Mouse (Mus musculus) kidney, embryonic 14.5 days (tissue): ENCODE data around the gene Fbxw13. TPM values are rescaled to one million over a fixed set of nuclear protein-coding genes. Genes with fewer than 3 reads are reported as not detected.
"Not testable (repeated sequence)": the region's sequence is repeated elsewhere in the genome, so short reads cannot be mapped to it uniquely, and the experiment has no call there.

ENCODE experiments used
- ATAC-seq: fragments of 200-750 bp; cut with Nextera tagmentation; 2 replicates; pipeline ENCODE4 v1.8.0; 2017; ENCODE audit warnings: moderate number of reproducible peaks, mild to moderate bottlenecking, moderate TSS enrichment, moderate library complexity; ENCODE audit not compliant: low FRiP score, low TSS enrichment
- H3K27ac ChIP-seq: fragments of 300-500 bp; sonication (generic); 2 replicates; pipeline ENCODE4 v1.5.1; 2014; ENCODE audit warnings: low read depth, mild to moderate bottlenecking, low read length, moderate library complexity, mixed read lengths
- H3K27me3 ChIP-seq: fragments of 300-500 bp; sonication (generic); 2 replicates; pipeline ENCODE4 v1.6.1; 2014; ENCODE audit warnings: mild to moderate bottlenecking, low read length; ENCODE audit not compliant: control insufficient read depth, insufficient read depth
- H3K36me3 ChIP-seq: fragments of 300-500 bp; sonication (generic); 2 replicates; pipeline ENCODE4 v1.6.1; 2014; ENCODE audit warnings: low read length, mixed read lengths; ENCODE audit not compliant: control insufficient read depth, insufficient read depth
- H3K4me1 ChIP-seq: fragments of 300-500 bp; sonication (generic); 2 replicates; pipeline ENCODE4 v1.6.1; 2014; ENCODE audit warnings: low read length, mixed read lengths; ENCODE audit not compliant: control insufficient read depth, insufficient read depth
- H3K4me2 ChIP-seq: fragments of 300-500 bp; sonication (generic); replicated peaks from 2 replicates; pipeline ENCODE4 v1.6.1; 2014; ENCODE audit warnings: low read depth, mild to moderate bottlenecking, low read length
- H3K4me3 ChIP-seq: fragments of 300-500 bp; sonication (generic); 2 replicates; pipeline ENCODE4 v1.5.1; 2014; ENCODE audit warnings: mild to moderate bottlenecking, low read length
- H3K9ac ChIP-seq: fragments of 300-500 bp; sonication (generic); 2 replicates; pipeline ENCODE4 v1.6.1; 2014; ENCODE audit warnings: low read depth, mild to moderate bottlenecking, low read length, moderate library complexity
- H3K9me3 ChIP-seq: fragments of 300-500 bp; sonication (generic); 2 replicates; pipeline ENCODE4 v1.6.1; 2016; ENCODE audit warnings: low read length; ENCODE audit not compliant: control insufficient read depth
- WGBS: fragments of 180-500 bp; shearing (Covaris S2); extraction: QIAGEN DNeasy Blood & Tissue Kit; methylation state at CpG from one replicate; pipeline ENCODE4 v1.1.7; 2014; 5-methylcytosine and 5-hydroxymethylcytosine counted together
- polyA plus RNA-seq: library from polyadenylated mRNA; unstranded; fragments of >200 nt; fragmentation: Nextera tagmentation; extraction: Ambion mirVana; gene quantifications from 2 replicates; pipeline ENCODE4 v1.2.1, GENCODE M21; 2014

Gene Fbxw13
- polyA plus RNA-seq, 1 experiment from 2014 or later, result not detected

DNA sequence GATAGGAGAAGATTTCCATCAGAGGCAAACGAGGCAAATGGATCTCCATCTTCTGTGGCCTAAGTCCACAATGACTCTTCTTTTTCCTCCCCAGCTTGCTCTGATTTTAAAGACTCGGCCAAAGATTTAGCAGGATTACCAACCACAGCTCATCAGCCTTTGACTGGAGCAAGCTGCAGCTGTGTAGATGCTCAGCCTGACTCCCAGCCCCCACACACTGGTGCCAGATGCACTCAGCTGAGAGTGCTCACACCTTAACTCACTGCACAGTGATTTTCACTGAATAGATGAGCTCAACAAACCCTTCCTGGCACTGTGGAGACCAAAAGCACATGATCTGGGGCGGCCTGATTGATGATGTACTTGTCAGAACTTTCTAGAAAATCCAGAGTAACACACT, 33.8 kb downstream of the Fbxw13 start, which contains the start of gene Fbxw21:
TSS of gene Fbxw21 (minus strand) at position 101 of the 400 bp plus-strand sequence.
- H3K4me2 ChIP-seq, result no peak within 1 kb of the TSS
- ATAC-seq, result no peak

DNA sequence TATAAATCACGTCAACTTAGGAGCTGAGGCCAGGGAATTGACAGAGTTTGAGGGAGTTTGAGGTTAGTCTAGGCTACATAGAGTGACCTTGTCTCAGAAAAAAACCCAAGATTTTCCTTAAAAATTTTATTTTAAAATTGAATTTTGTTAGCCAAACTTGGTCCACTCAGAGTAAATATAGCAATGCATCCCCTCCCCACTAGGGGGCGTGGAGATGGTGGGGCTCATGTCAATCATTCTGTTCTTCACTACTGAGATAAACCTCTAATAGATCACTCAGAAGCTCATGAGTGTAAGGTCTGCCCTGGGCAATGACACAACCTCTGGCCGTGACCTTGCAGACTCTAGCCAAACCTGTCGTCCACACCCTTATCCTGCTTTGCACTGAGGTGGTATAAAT, 55.4 kb downstream of the Fbxw13 start:
- not testable (repeated sequence) for H3K36me3 ChIP-seq, H3K4me2 ChIP-seq, ATAC-seq, H3K9me3 ChIP-seq, H3K4me1 ChIP-seq, H3K27ac ChIP-seq, H3K27me3 ChIP-seq, H3K9ac ChIP-seq, H3K4me3 ChIP-seq
- WGBS, result 70% methylated on average over 4 of the region's 4 CpGs

More for the DNA sequence above, 33.8 kb downstream of the Fbxw13 start, which contains the start of gene Fbxw21:
- Histone ChIP-seq H3K36me3 (no peaks in the 10 kb centered on the region), H3K27me3 (no peaks in the 10 kb centered on the region), H3K4me1 (no peaks in the 10 kb centered on the region), H3K9ac (no peak within 1 kb of the TSS), H3K4me3 (no peak within 1 kb of the TSS), H3K9me3 (no peaks in the 10 kb centered on the region), H3K27ac (no peak within 1 kb of the TSS)
- 78% methylated on average over 3 of the region's 3 CpGs for WGBS

DNA sequence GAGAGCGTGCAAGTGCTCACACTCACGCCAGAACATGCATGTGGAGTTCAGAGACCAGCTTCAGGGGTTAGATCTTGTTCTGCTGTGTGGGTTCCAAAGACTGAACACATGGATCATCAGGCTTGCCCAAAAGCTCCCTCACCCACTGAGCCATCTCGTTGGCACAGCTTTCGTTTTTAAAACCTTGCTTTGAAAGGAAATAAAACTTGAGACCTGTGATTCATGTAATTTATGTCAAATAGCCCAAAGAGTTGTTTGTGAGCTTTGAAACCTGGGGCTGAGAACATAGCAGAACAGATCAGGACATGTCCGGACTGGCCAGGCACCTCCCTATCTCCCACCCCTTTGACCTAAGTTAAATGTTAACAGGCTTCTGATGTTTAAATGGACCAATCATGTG, 65.7 kb downstream of the Fbxw13 start:
- no peak for ATAC-seq
- WGBS, result 74% methylated on average over 5 of the region's 5 CpGs

More for the DNA sequence above, 65.7 kb downstream of the Fbxw13 start:
- no peak overlapping the region for H3K27ac ChIP-seq
- H3K36me3 ChIP-seq, result no peaks in the 10 kb centered on the region
- no peak overlapping the region for H3K9ac ChIP-seq
- no peaks in the 10 kb centered on the region for H3K27me3 ChIP-seq
- no peaks in the 10 kb centered on the region for H3K4me1 ChIP-seq
- no peak overlapping the region for H3K4me3 ChIP-seq
- no peaks in the 10 kb centered on the region for H3K9me3 ChIP-seq
- H3K4me2 ChIP-seq, result no peak overlapping the region

Other genes starting within 250 kb of the Fbxw13 start
- gene Col7a1, start 242.4 kb downstream of the Fbxw13 start, polyA plus RNA-seq, result 3.5 and 5.4 TPM in 2 replicates
- gene Ucn2, start 210.0 kb downstream of the Fbxw13 start, polyA plus RNA-seq, result 0.24 TPM in 1 of 2 replicates, not detected in the other
- 6.4 and 10.1 TPM in 2 replicates for gene Pfkfb4, start 204.2 kb downstream of the Fbxw13 start, polyA plus RNA-seq
- gene Shisa5, start 157.4 kb downstream of the Fbxw13 start, polyA plus RNA-seq, result 58.0 and 65.7 TPM in 2 replicates
- 12.6 and 13.3 TPM in 2 replicates for gene Trex1, start 136.2 kb downstream of the Fbxw13 start, polyA plus RNA-seq
- 20.5 and 30.7 TPM in 2 replicates for gene Atrip, start 121.9 kb downstream of the Fbxw13 start, polyA plus RNA-seq
- 13.5 and 14.7 TPM in 2 replicates for gene Ccdc51, start 113.5 kb downstream of the Fbxw13 start, polyA plus RNA-seq
- gene Tma7, start 113.4 kb downstream of the Fbxw13 start, polyA plus RNA-seq, result 687 and 868 TPM in 2 replicates
- 10.5 and 17.0 TPM in 2 replicates for gene Plxnb1, start 100.6 kb downstream of the Fbxw13 start, polyA plus RNA-seq
- not detected in 2 replicates for gene Fbxw21, start 33.9 kb downstream of the Fbxw13 start, polyA plus RNA-seq
- gene Fbxw20, start 38.8 kb upstream of the Fbxw13 start, polyA plus RNA-seq, result not detected in 2 replicates
- gene Fbxw14, start 91.7 kb upstream of the Fbxw13 start, polyA plus RNA-seq, result not detected in 2 replicates
- gene Fbxw28, start 143.7 kb upstream of the Fbxw13 start, polyA plus RNA-seq, result not detected in 2 replicates
- gene Fbxw22, start 208.3 kb upstream of the Fbxw13 start, polyA plus RNA-seq, result not detected in 2 replicates